Mouse (Mus musculus): ENCODE data around the gene Ppp1r9b.

DNA sequence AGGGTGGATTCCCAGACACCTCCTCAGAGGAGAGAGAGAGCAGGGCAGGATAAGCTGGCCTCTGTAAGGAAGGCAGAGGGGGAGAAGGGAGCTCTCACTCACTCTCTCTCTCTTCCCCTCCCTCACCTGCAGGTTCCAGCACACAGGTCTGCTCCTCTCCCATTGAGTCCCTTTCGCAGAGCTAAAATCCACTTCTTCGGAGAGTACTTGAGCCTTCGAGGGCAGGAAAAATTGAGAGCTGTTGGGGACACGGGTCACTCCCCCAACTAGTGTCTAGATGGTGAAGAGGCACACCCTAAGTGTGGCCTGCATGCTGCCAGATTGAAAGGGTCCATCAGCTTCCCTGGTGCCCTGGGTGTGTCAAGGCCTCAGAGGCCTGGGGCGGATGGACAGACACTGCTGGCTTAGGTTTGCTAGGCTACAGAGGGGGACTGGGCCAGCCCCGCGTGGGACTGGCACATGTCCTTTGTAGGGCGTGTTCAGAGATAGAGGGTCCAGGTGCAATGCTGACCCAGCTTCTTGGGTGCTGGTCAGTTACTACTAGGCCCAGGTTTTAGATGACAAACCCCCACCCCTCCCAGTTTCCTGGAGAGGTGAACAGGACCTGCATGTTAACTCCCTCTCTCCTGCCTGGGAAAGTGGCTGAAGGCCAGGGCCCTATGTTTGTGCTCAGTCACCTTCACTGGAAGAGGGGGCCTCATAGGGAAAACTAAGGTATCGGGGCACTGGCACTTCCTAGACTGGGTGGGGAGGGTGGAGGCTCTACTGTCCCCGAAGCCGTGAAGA, 34.6 kb downstream of the Ppp1r9b start:
- TF ChIP-seq CTCF (IDR thresholded peaks at IDR 0.05; ENCODE audit: borderline replicate concordance, insufficient read depth, low read length) (no peak), POLR2A (IDR thresholded peaks at IDR 0.05; ENCODE audit: low read depth, low read length) (no peak)

Data from embryonic fibroblast, embryonic 13.5 days (primary cell).